Mouse (Mus musculus) liver, postnatal 0 days (tissue): ENCODE measurements at regions not wholly inside any gene's neighbourhood (a gene's known extent, or its start where the extent isn't known, plus 50 kb on each side); places are given as distances from the start of the nearest gene placed in this dataset.

Experiments
- CTCF ChIP-seq: sonication (generic); IDR thresholded peaks from 2 replicates; pipeline ENCODE4 v1.5.1; 2016; ENCODE audit warnings: antibody characterized with exemption, low read depth
- EP300 ChIP-seq: IDR thresholded peaks from 2 replicates; pipeline ENCODE4 v1.6.1; 2016; ENCODE audit warnings: antibody characterized with exemption, low read depth, mild to moderate bottlenecking

GRCm38 (mm10) chr17:52149834-52150233 is 316.7 kb upstream of the Satb1 start:
- no peak for TF ChIP-seq CTCF
- TF ChIP-seq EP300, result no peak
